Mouse (Mus musculus): ENCODE measurements around the gene Itgb4. TPM values are rescaled to one million over a fixed set of nuclear protein-coding genes. Genes with fewer than 3 reads are reported as not detected.

The Itgb4 gene
- polyA plus RNA-seq, 1 experiment: 1.2 TPM

GRCm38 (mm10) chr11:115975544-115975943, 1.0 kb downstream of the Itgb4 start:
- Histone ChIP-seq H3K79me2 (ENCODE audit: control insufficient read depth, insufficient read depth) (no peaks in the 10 kb centered on the region), H3K4me3 (no peak overlapping the region), H3K4me2 (ENCODE audit: low read depth) (no peak overlapping the region), H3K36me3 (ENCODE audit: control insufficient read depth, insufficient read depth) (no peaks in the 10 kb centered on the region), H3ac (ENCODE audit: control insufficient read depth, insufficient read length) (no peak overlapping the region), H3K27me3 (ENCODE audit: control insufficient read depth, insufficient read depth, insufficient read length) (no peaks in the 10 kb centered on the region)
- TF ChIP-seq TCF3 (IDR thresholded peaks at IDR 0.05; ENCODE audit: insufficient read length, low read depth) (no peak), POLR2AphosphoS2 (IDR thresholded peaks at IDR 0.05; ENCODE audit: insufficient read length, low read depth) (no peak), POLR2A (IDR thresholded peaks at IDR 0.05; ENCODE audit: insufficient read length, low read depth) (no peak), MAX (IDR thresholded peaks at IDR 0.05; ENCODE audit: low read depth) (no peak), CEBPB (IDR thresholded peaks at IDR 0.05; ENCODE audit: insufficient read depth, poor library complexity, severe bottlenecking) (no peak), MYOG (IDR thresholded peaks at IDR 0.05; ENCODE audit: control insufficient read depth in 1 of 3, insufficient read depth in 1 of 3, insufficient read length in 2 of 3, low read depth in 2 of 3) (no peak), E2F4 (IDR thresholded peaks at IDR 0.05; ENCODE audit: insufficient read depth) (no peak), TCF12 (IDR thresholded peaks at IDR 0.05; ENCODE audit: insufficient read depth, poor library complexity, severe bottlenecking) (no peak), SRF (IDR thresholded peaks at IDR 0.05; ENCODE audit: control insufficient read depth, insufficient read length, low read depth) (no peak)

GRCm38 (mm10) chr11:115982472-115982871, 8.0 kb downstream of the Itgb4 start:
- H3K4me3 ChIP-seq: no peak overlapping the region
- no peak overlapping the region for H3ac ChIP-seq (ENCODE audit: control insufficient read depth, insufficient read length)
- H3K36me3 ChIP-seq (ENCODE audit: control insufficient read depth, insufficient read depth): no peaks in the 10 kb centered on the region
- H3K27me3 ChIP-seq (ENCODE audit: control insufficient read depth, insufficient read depth, insufficient read length): no peaks in the 10 kb centered on the region
- H3K4me2 ChIP-seq (ENCODE audit: low read depth): no peak overlapping the region
- TF ChIP-seq POLR2A (IDR thresholded peaks at IDR 0.05; ENCODE audit: insufficient read length, low read depth): no peak
- TF ChIP-seq REST (IDR thresholded peaks at IDR 0.05; ENCODE audit: insufficient read depth, insufficient read length): no peak
- TF ChIP-seq MYOG (IDR thresholded peaks at IDR 0.05; ENCODE audit: control insufficient read depth in 1 of 3, insufficient read depth in 1 of 3, insufficient read length in 2 of 3, low read depth in 2 of 3): no peak
- TF ChIP-seq MYOD1 (IDR thresholded peaks at IDR 0.05; ENCODE audit: control insufficient read depth in 1 of 3, insufficient read length in 2 of 3, low read depth in 2 of 3): no peak
- no peak for TF ChIP-seq POLR2AphosphoS2 (IDR thresholded peaks at IDR 0.05; ENCODE audit: insufficient read length, low read depth)
- no peak for TF ChIP-seq E2F4 (IDR thresholded peaks at IDR 0.05; ENCODE audit: insufficient read depth)
- no peak for TF ChIP-seq TCF3 (IDR thresholded peaks at IDR 0.05; ENCODE audit: insufficient read length, low read depth)
- TF ChIP-seq MAX (IDR thresholded peaks at IDR 0.05; ENCODE audit: low read depth): no peak
- no peak for TF ChIP-seq CEBPB (IDR thresholded peaks at IDR 0.05; ENCODE audit: insufficient read depth, poor library complexity, severe bottlenecking)
- no peaks in the 10 kb centered on the region for H3K79me2 ChIP-seq (ENCODE audit: control insufficient read depth, insufficient read depth)

- Histone ChIP-seq H3K4me3 (no peak overlapping the region), H3K36me3 (ENCODE audit: control insufficient read depth, insufficient read depth) (no peaks in the 10 kb centered on the region), H3K79me2 (ENCODE audit: control insufficient read depth, insufficient read depth) (no peaks in the 10 kb centered on the region), H3ac (ENCODE audit: control insufficient read depth, insufficient read length) (no peak overlapping the region), H3K4me2 (ENCODE audit: low read depth) (no peak overlapping the region), H3K27me3 (ENCODE audit: control insufficient read depth, insufficient read depth, insufficient read length) (no peaks in the 10 kb centered on the region)
- TF ChIP-seq E2F4 (IDR thresholded peaks at IDR 0.05; ENCODE audit: insufficient read depth) (no peak), POLR2AphosphoS2 (IDR thresholded peaks at IDR 0.05; ENCODE audit: insufficient read length, low read depth) (no peak), TCF3 (IDR thresholded peaks at IDR 0.05; ENCODE audit: insufficient read length, low read depth) (no peak), POLR2A (IDR thresholded peaks at IDR 0.05; ENCODE audit: insufficient read length, low read depth) (no peak), USF1 (IDR thresholded peaks at IDR 0.05; ENCODE audit: low read depth) (no peak), MYOD1 (IDR thresholded peaks at IDR 0.05; ENCODE audit: control insufficient read depth in 1 of 3, insufficient read length in 2 of 3, low read depth in 2 of 3) (no peak), TCF12 (IDR thresholded peaks at IDR 0.05; ENCODE audit: insufficient read depth, poor library complexity, severe bottlenecking) (no peak)
These were observed 8.8 kb downstream of the Itgb4 start for GRCm38 (mm10) chr11:115983291-115983690.

GRCm38 (mm10) chr11:115989686-115990085, 15.2 kb downstream of the Itgb4 start:
- Histone ChIP-seq H3ac (ENCODE audit: control insufficient read depth, insufficient read length) (no peak overlapping the region), H3K36me3 (ENCODE audit: control insufficient read depth, insufficient read depth) (no peaks in the 10 kb centered on the region), H3K4me2 (ENCODE audit: low read depth) (no peak overlapping the region), H3K27me3 (ENCODE audit: control insufficient read depth, insufficient read depth, insufficient read length) (no peaks in the 10 kb centered on the region), H3K4me3 (no peak overlapping the region), H3K79me2 (ENCODE audit: control insufficient read depth, insufficient read depth) (no peaks in the 10 kb centered on the region)
- TF ChIP-seq MYOD1 (IDR thresholded peaks at IDR 0.05; ENCODE audit: control insufficient read depth in 1 of 3, insufficient read length in 2 of 3, low read depth in 2 of 3) (no peak), TCF12 (IDR thresholded peaks at IDR 0.05; ENCODE audit: insufficient read depth, poor library complexity, severe bottlenecking) (no peak), POLR2AphosphoS2 (IDR thresholded peaks at IDR 0.05; ENCODE audit: insufficient read length, low read depth) (no peak), TCF3 (IDR thresholded peaks at IDR 0.05; ENCODE audit: insufficient read length, low read depth) (no peak), E2F4 (IDR thresholded peaks at IDR 0.05; ENCODE audit: insufficient read depth) (no peak), USF1 (IDR thresholded peaks at IDR 0.05; ENCODE audit: low read depth) (no peak), MAX (IDR thresholded peaks at IDR 0.05; ENCODE audit: low read depth) (no peak), POLR2A (IDR thresholded peaks at IDR 0.05; ENCODE audit: insufficient read length, low read depth) (no peak), CEBPB (IDR thresholded peaks at IDR 0.05; ENCODE audit: insufficient read depth, poor library complexity, severe bottlenecking) (no peak), MYOG (IDR thresholded peaks at IDR 0.05; ENCODE audit: control insufficient read depth in 1 of 3, insufficient read depth in 1 of 3, insufficient read length in 2 of 3, low read depth in 2 of 3) (no peak), REST (IDR thresholded peaks at IDR 0.05; ENCODE audit: insufficient read depth, insufficient read length) (no peak), SRF (IDR thresholded peaks at IDR 0.05; ENCODE audit: control insufficient read depth, insufficient read length, low read depth) (no peak)

GRCm38 (mm10) chr11:115992098-115992497, 17.6 kb downstream of the Itgb4 start:
- Histone ChIP-seq H3ac (ENCODE audit: control insufficient read depth, insufficient read length) (no peak overlapping the region), H3K4me2 (ENCODE audit: low read depth) (no peak overlapping the region), H3K4me3 (no peak overlapping the region), H3K36me3 (ENCODE audit: control insufficient read depth, insufficient read depth) (no peaks in the 10 kb centered on the region), H3K27me3 (ENCODE audit: control insufficient read depth, insufficient read depth, insufficient read length) (no peaks in the 10 kb centered on the region), H3K79me2 (ENCODE audit: control insufficient read depth, insufficient read depth) (no peaks in the 10 kb centered on the region)
- TF ChIP-seq POLR2A (IDR thresholded peaks at IDR 0.05; ENCODE audit: insufficient read length, low read depth) (no peak), REST (IDR thresholded peaks at IDR 0.05; ENCODE audit: insufficient read depth, insufficient read length) (no peak), MAX (IDR thresholded peaks at IDR 0.05; ENCODE audit: low read depth) (no peak), MYOG (IDR thresholded peaks at IDR 0.05; ENCODE audit: control insufficient read depth in 1 of 3, insufficient read depth in 1 of 3, insufficient read length in 2 of 3, low read depth in 2 of 3) (no peak), USF1 (IDR thresholded peaks at IDR 0.05; ENCODE audit: low read depth) (no peak), MYOD1 (IDR thresholded peaks at IDR 0.05; ENCODE audit: control insufficient read depth in 1 of 3, insufficient read length in 2 of 3, low read depth in 2 of 3) (no peak), E2F4 (IDR thresholded peaks at IDR 0.05; ENCODE audit: insufficient read depth) (no peak), POLR2AphosphoS2 (IDR thresholded peaks at IDR 0.05; ENCODE audit: insufficient read length, low read depth) (no peak), TCF12 (IDR thresholded peaks at IDR 0.05; ENCODE audit: insufficient read depth, poor library complexity, severe bottlenecking) (no peak), CEBPB (IDR thresholded peaks at IDR 0.05; ENCODE audit: insufficient read depth, poor library complexity, severe bottlenecking) (no peak), SRF (IDR thresholded peaks at IDR 0.05; ENCODE audit: control insufficient read depth, insufficient read length, low read depth) (no peak), TCF3 (IDR thresholded peaks at IDR 0.05; ENCODE audit: insufficient read length, low read depth) (no peak)

All from myocyte (in vitro differentiated cells).